Mouse (Mus musculus) MEL (cell line): ENCODE results near the gene Parp2. TPM values are rescaled to one million over a fixed set of nuclear protein-coding genes. Genes with fewer than 3 reads are reported as not detected.
"Not testable (repeated sequence)": the region's sequence is repeated elsewhere in the genome, so short reads cannot be mapped to it uniquely, and the experiment has no call there.

Source experiments
- DNase-seq: peaks from one replicate; pipeline ENCODE4 v3.0.0; 2011; ENCODE audit warnings: low read depth, low spot score
- H3K27ac ChIP-seq: 2 replicates; pipeline ENCODE4 v1.5.1; 2012; ENCODE audit warnings: low read depth, mild to moderate bottlenecking, control low read depth, low read length, moderate library complexity; ENCODE audit not compliant: control insufficient read depth
- H3K27me3 ChIP-seq, 2 experiments: fragments of 150-350 bp in 1 of 2; sonication (generic) in 1 of 2; 2 replicates each; pipeline ENCODE4 v1.6.1; 2012; ENCODE audit warnings: low read length in 2 of 2, mild to moderate bottlenecking in 2 of 2, improper control_type of control experiment in 1 of 2, moderate library complexity in 1 of 2; ENCODE audit not compliant: insufficient read depth in 2 of 2, control insufficient read depth in 1 of 2
- H3K36me3 ChIP-seq, 2 experiments: 2 replicates each; pipeline ENCODE4 v1.6.1; 2012 to 2014; ENCODE audit warnings: low read length in 2 of 2, improper control_type of control experiment in 1 of 2, inconsistent platforms in 1 of 2, mild to moderate bottlenecking in 1 of 2; ENCODE audit not compliant: insufficient read depth in 2 of 2, control insufficient read depth in 1 of 2
- H3K4me1 ChIP-seq, 2 experiments: fragments of 150-350 bp in 1 of 2; sonication (generic) in 1 of 2; 2 replicates each; pipeline ENCODE4 v1.6.1; 2012; ENCODE audit warnings: low read length in 2 of 2, improper control_type of control experiment in 1 of 2, mild to moderate bottlenecking in 1 of 2; ENCODE audit not compliant: insufficient read depth in 2 of 2, control insufficient read depth in 1 of 2
- H3K4me3 ChIP-seq, 2 experiments: fragments of 150-350 bp in 1 of 2; sonication (generic) in 1 of 2; 2 replicates each; pipeline ENCODE4 v1.5.1; 2012; ENCODE audit warnings: low read depth in 2 of 2, low read length in 2 of 2, mild to moderate bottlenecking in 2 of 2, moderate library complexity in 2 of 2, control low read depth in 1 of 2, improper control_type of control experiment in 1 of 2; ENCODE audit not compliant: control insufficient read depth in 1 of 2, insufficient read depth in 1 of 2
- H3K79me2 ChIP-seq: 2 replicates; pipeline ENCODE4 v1.6.1; 2012; ENCODE audit warnings: mild to moderate bottlenecking, low read length, moderate library complexity; ENCODE audit not compliant: control insufficient read depth, poor library complexity, insufficient read depth
- H3K9ac ChIP-seq: 2 replicates; pipeline ENCODE4 v1.6.1; 2012; ENCODE audit warnings: low read depth, mild to moderate bottlenecking, control low read depth, low read length, moderate library complexity; ENCODE audit not compliant: control insufficient read depth, poor library complexity, severe bottlenecking
- H3K9me3 ChIP-seq: fragments of 150-350 bp; sonication (generic); replicated peaks from 2 replicates; pipeline ENCODE4 v1.6.1; 2012; ENCODE audit warnings: mild to moderate bottlenecking, low read length, improper control_type of control experiment, moderate library complexity; ENCODE audit not compliant: insufficient read depth
- BHLHE40 ChIP-seq: IDR thresholded peaks from 2 replicates; pipeline ENCODE4 v1.6.1; 2012; ENCODE audit warnings: low read depth, mild to moderate bottlenecking, inconsistent platforms, low read length, improper control_type of control experiment, borderline replicate concordance
- CHD1 ChIP-seq: IDR thresholded peaks from 2 replicates; pipeline ENCODE4 v1.6.1; 2012; ENCODE audit warnings: low read depth, mild to moderate bottlenecking, inconsistent platforms, low read length, improper control_type of control experiment
- E2F4 ChIP-seq: IDR thresholded peaks from 2 replicates; pipeline ENCODE4 v1.6.1; 2011; ENCODE audit warnings: low read depth, low read length, improper control_type of control experiment, borderline replicate concordance
- ETS1 ChIP-seq: IDR thresholded peaks from 2 replicates; pipeline ENCODE4 v1.6.1; 2012; ENCODE audit warnings: low read depth, mild to moderate bottlenecking, inconsistent platforms, low read length, improper control_type of control experiment, moderate library complexity
- GATA1 ChIP-seq: IDR thresholded peaks from 2 replicates; pipeline ENCODE4 v1.6.1; 2011; ENCODE audit warnings: low read depth, low read length, improper control_type of control experiment
- HCFC1 ChIP-seq: IDR thresholded peaks from 2 replicates; pipeline ENCODE4 v1.6.1; 2012; ENCODE audit warnings: low read depth, mild to moderate bottlenecking, inconsistent platforms, low read length, improper control_type of control experiment, moderate library complexity
- JUND ChIP-seq: IDR thresholded peaks from 2 replicates; pipeline ENCODE4 v1.6.1; 2011; ENCODE audit warnings: low read depth, mild to moderate bottlenecking, improper control_type of control experiment, low read length
- MAZ ChIP-seq: IDR thresholded peaks from 2 replicates; pipeline ENCODE4 v1.6.1; 2012; ENCODE audit warnings: low read depth, mild to moderate bottlenecking, inconsistent platforms, low read length, improper control_type of control experiment
- MEF2A ChIP-seq: IDR thresholded peaks from 2 replicates; pipeline ENCODE4 v1.6.1; 2014; ENCODE audit warnings: low read depth, mild to moderate bottlenecking, inconsistent platforms, low read length, improper control_type of control experiment; ENCODE audit not compliant: poor library complexity, insufficient replicate concordance, severe bottlenecking; ENCODE audit errors: extremely low read depth
- MXI1 ChIP-seq: IDR thresholded peaks from 2 replicates; pipeline ENCODE4 v1.6.1; 2011; ENCODE audit warnings: mild to moderate bottlenecking, low read depth, low read length, improper control_type of control experiment
- MYB ChIP-seq: IDR thresholded peaks from 2 replicates; pipeline ENCODE4 v1.6.1; 2011; ENCODE audit warnings: mild to moderate bottlenecking, low read depth, low read length, improper control_type of control experiment
- NELFE ChIP-seq: IDR thresholded peaks from 2 replicates; pipeline ENCODE4 v1.6.1; 2011; ENCODE audit warnings: low read depth, low read length, improper control_type of control experiment
- NRF1 ChIP-seq: IDR thresholded peaks from 2 replicates; pipeline ENCODE4 v1.6.1; 2014; ENCODE audit warnings: low read depth, mild to moderate bottlenecking, inconsistent platforms, low read length, improper control_type of control experiment, moderate library complexity; ENCODE audit not compliant: poor library complexity, insufficient read depth, severe bottlenecking
- POLR2A ChIP-seq, 2 experiments: IDR thresholded peaks; 2 replicates each; pipeline ENCODE4 v1.6.1; 2011 to 2012; ENCODE audit warnings: low read length in 2 of 2, mild to moderate bottlenecking in 2 of 2, control low read depth in 1 of 2, improper control_type of control experiment in 1 of 2, low read depth in 1 of 2, moderate library complexity in 1 of 2; ENCODE audit not compliant: control insufficient read depth in 1 of 2, insufficient read depth in 1 of 2, poor library complexity in 1 of 2
- POLR2AphosphoS2 ChIP-seq: IDR thresholded peaks from 2 replicates; pipeline ENCODE4 v1.6.1; 2011; ENCODE audit warnings: low read length, improper control_type of control experiment
- RAD21 ChIP-seq: IDR thresholded peaks from 2 replicates; pipeline ENCODE4 v1.6.1; 2011; ENCODE audit warnings: mild to moderate bottlenecking, low read depth, low read length, improper control_type of control experiment
- SMC3 ChIP-seq: IDR thresholded peaks from 2 replicates; pipeline ENCODE4 v1.6.1; 2011; ENCODE audit warnings: low read depth, low read length, improper control_type of control experiment
- TAL1 ChIP-seq: IDR thresholded peaks from 2 replicates; pipeline ENCODE4 v1.6.1; 2012; ENCODE audit warnings: mild to moderate bottlenecking, inconsistent platforms, low read length, moderate library complexity, mixed read lengths
- TBP ChIP-seq: IDR thresholded peaks from 2 replicates; pipeline ENCODE4 v1.8.0; 2011; ENCODE audit warnings: low read depth, low read length, improper control_type of control experiment
- TCF12 ChIP-seq: IDR thresholded peaks from 2 replicates; pipeline ENCODE4 v1.6.1; 2014; ENCODE audit warnings: low read depth, mild to moderate bottlenecking, inconsistent platforms, low read length, improper control_type of control experiment, moderate library complexity
- USF1 ChIP-seq: IDR thresholded peaks from 2 replicates; pipeline ENCODE4 v1.6.1; 2014; ENCODE audit warnings: low read depth, mild to moderate bottlenecking, inconsistent platforms, low read length, improper control_type of control experiment, moderate library complexity
- ZC3H11A ChIP-seq: IDR thresholded peaks from 2 replicates; pipeline ENCODE4 v1.6.1; 2012; ENCODE audit warnings: low read depth, mild to moderate bottlenecking, inconsistent platforms, low read length, improper control_type of control experiment
- ZKSCAN1 ChIP-seq: IDR thresholded peaks from 2 replicates; pipeline ENCODE4 v1.6.1; 2012; ENCODE audit warnings: low read depth, mild to moderate bottlenecking, inconsistent platforms, low read length, improper control_type of control experiment, moderate library complexity
- ZNF384 ChIP-seq: IDR thresholded peaks from 2 replicates; pipeline ENCODE4 v1.6.1; 2012; ENCODE audit warnings: low read depth, mild to moderate bottlenecking, inconsistent platforms, low read length, improper control_type of control experiment
- polyA plus RNA-seq, 2 experiments: library from polyadenylated mRNA; stranded (reverse) in 1 of 2; unstranded in 1 of 2; fragments of >175 nt in 1 of 2; fragments of >200 nt in 1 of 2; gene quantifications; 2 replicates each; pipeline versions ENCODE4 v1.2.1 to v1.2.4; 2012; ENCODE audit warnings: low replicate concordance in 2 of 2, low read depth in 1 of 2; ENCODE audit not compliant: insufficient read length in 2 of 2, insufficient read depth in 1 of 2, missing spikeins in 1 of 2
- total RNA-seq: library from RNA; depleted of rRNA; stranded (reverse); fragments of 300-350 nt; gene quantifications from 2 replicates; pipeline ENCODE4 v1.2.3, GENCODE M21; 2012

Parp2 gene
- total and polyA plus RNA-seq, 3 experiments = 81.1 to 83.2 TPM; not detected in 1

GRCm38 (mm10) chr14:50804683-50805082, 3.0 kb upstream of the Parp2 start (continued):
- TF ChIP-seq TBP = 0 out of 2 replicates have a peak, but pooled peaks have one; percentile 14

- H3K4me1 ChIP-seq, H3K9me3 ChIP-seq, H3K27me3 ChIP-seq, H3K36me3 ChIP-seq, DNase-seq: not testable (repeated sequence)
- H3K79me2 ChIP-seq = peaks cover 44% of the 10 kb centered on the region
- TF ChIP-seq ZNF384 (peak; percentile 88), TBP (peak; percentile 69)
- H3K9ac ChIP-seq = peak overlapping the region; percentile 66
- peak overlapping the region; percentile 49 for H3K27ac ChIP-seq
- H3K4me3 ChIP-seq = peak overlapping the region; percentile 53 to 63
Measured at GRCm38 (mm10) chr14:50806469-50806868, 1.2 kb upstream of the Parp2 start.

GRCm38 (mm10) chr14:50813060-50813459, 5.4 kb downstream of the Parp2 start:
- TF ChIP-seq RAD21 (no peak), ETS1 (no peak), MAZ (no peak)
- H3K4me3 ChIP-seq = no peak overlapping the region
- no peak overlapping the region for H3K9ac ChIP-seq
- H3K36me3 ChIP-seq = peaks cover 4 to 12% of the 10 kb centered on the region in 2 experiments; a peak in 3 of 4 replicates
- H3K9me3 ChIP-seq = no peaks in the 10 kb centered on the region
- H3K4me1 ChIP-seq = peaks cover 0 to 2% of the 10 kb centered on the region in 2 experiments; a peak in 1 of 4 replicates
- no peak overlapping the region for H3K27ac ChIP-seq
- DNase-seq = no peak
- no peaks in the 10 kb centered on the region for H3K27me3 ChIP-seq
- peaks cover 5% of the 10 kb centered on the region for H3K79me2 ChIP-seq

- Histone ChIP-seq H3K4me1 (peaks cover 2 to 7% of the 10 kb centered on the region in 2 experiments; a peak in 2 of 4 replicates), H3K27ac (no peak overlapping the region)
- TF ChIP-seq MAZ = no peak
- no peak for TF ChIP-seq E2F4
- no peak for TF ChIP-seq CHD1
- no peak for TF ChIP-seq TAL1
- no peak for TF ChIP-seq HCFC1
- TF ChIP-seq POLR2A (IDR thresholded peaks at IDR 0.05; ENCODE audit: control insufficient read depth in 1 of 2, insufficient read depth in 1 of 2, low read depth in 1 of 2, low read length in 2 of 2, poor library complexity in 1 of 2) = no peak
- TF ChIP-seq NRF1 = no peak
- no peak for TF ChIP-seq ETS1
- TF ChIP-seq MXI1 = no peak
- TF ChIP-seq ZC3H11A = peak; percentile 10; the same call in 1 of the 2 replicates
- no peak for TF ChIP-seq GATA1
- TF ChIP-seq ZKSCAN1 = no peak
- no peak for TF ChIP-seq TBP
- TF ChIP-seq TCF12 = no peak
- no peak for TF ChIP-seq USF1
- no peak for TF ChIP-seq NELFE
- TF ChIP-seq MYB = no peak
- no peak for TF ChIP-seq JUND
- TF ChIP-seq BHLHE40 = no peak
- no peak for TF ChIP-seq MEF2A
- peak; percentile 54 for TF ChIP-seq SMC3
- TF ChIP-seq POLR2AphosphoS2 = 0 out of 2 replicates have a peak, but pooled peaks have one; percentile 32
Measured at GRCm38 (mm10) chr14:50823240-50823639, 15.6 kb downstream of the Parp2 start.

More at GRCm38 (mm10) chr14:50823240-50823639, 15.6 kb downstream of the Parp2 start:
- Histone ChIP-seq H3K27me3 (no peaks in the 10 kb centered on the region), H3K9ac (no peak overlapping the region), H3K36me3 (peaks cover 9 to 10% of the 10 kb centered on the region in 2 experiments; a peak in 3 of 4 replicates), H3K9me3 (no peaks in the 10 kb centered on the region), H3K4me3 (no peak overlapping the region), H3K79me2 (no peaks in the 10 kb centered on the region)
- DNase-seq = peak; percentile 68
